Mouse (Mus musculus): ENCODE data around the gene Rflnb. TPM values are rescaled to one million over a fixed set of nuclear protein-coding genes. Genes with fewer than 3 reads are reported as not detected.

Gene Rflnb
- polyA plus RNA-seq (2015; fragmentation: Nextera tagmentation; extraction: Ambion mirVana) = 55.6 and 56.7 TPM in 2 replicates

- H3K27ac ChIP-seq (replicated peaks) = peak within 1 kb of the TSS; percentile 90
Observed at GRCm38 (mm10) chr11:76027139-76028071, at the start of gene Rflnb. TSS of gene Rflnb (minus strand) at chr11:76027782.

GRCm38 (mm10) chr11:76077341-76077740 is 49.8 kb upstream of the Rflnb start:
- ATAC-seq (ENCODE audit: insufficient number of reproducible peaks, low FRiP score, low TSS enrichment, low read depth) = no peak
- Histone ChIP-seq H3K9ac (no peak overlapping the region), H3K4me1 (peaks cover 19% of the 10 kb centered on the region), H3K4me3 (replicated peaks) (no peak overlapping the region), H3K36me3 (peaks cover 45% of the 10 kb centered on the region), H3K27me3 (no peaks in the 10 kb centered on the region), H3K9me3 (replicated peaks) (no peaks in the 10 kb centered on the region), H3K4me2 (replicated peaks) (no peak overlapping the region), H3K27ac (replicated peaks) (no peak overlapping the region)
- 89% methylated on average over 6 of the region's 6 CpGs for WGBS

More at GRCm38 (mm10) chr11:76027139-76028071, at the start of gene Rflnb:
- Histone ChIP-seq H3K4me1 (peaks cover 37% of the 10 kb centered on the region), H3K36me3 (peaks cover 17% of the 10 kb centered on the region), H3K9me3 (replicated peaks) (no peaks in the 10 kb centered on the region), H3K27me3 (no peaks in the 10 kb centered on the region), H3K4me2 (replicated peaks) (peak within 1 kb of the TSS; percentile 82), H3K4me3 (replicated peaks) (peak within 1 kb of the TSS; percentile 79), H3K9ac (peak within 1 kb of the TSS; percentile 75)
- under 1% methylated on average over 110 of the region's 112 CpGs for WGBS
- peak; percentile 90 for ATAC-seq (ENCODE audit: insufficient number of reproducible peaks, low FRiP score, low TSS enrichment, low read depth)

GRCm38 (mm10) chr11:76074296-76075093 is 46.9 kb upstream of the Rflnb start:
- H3K4me3 ChIP-seq (replicated peaks) = no peak overlapping the region
- no peaks in the 10 kb centered on the region for H3K9me3 ChIP-seq (replicated peaks)
- H3K4me1 ChIP-seq = peaks cover 19% of the 10 kb centered on the region
- peak overlapping the region; percentile 44; the same call in 1 of the 2 replicates for H3K27ac ChIP-seq (replicated peaks)
- no peaks in the 10 kb centered on the region for H3K27me3 ChIP-seq
- WGBS = 35% methylated on average over 11 of the region's 11 CpGs
- no peak overlapping the region for H3K9ac ChIP-seq
- peak; percentile 64 for ATAC-seq (ENCODE audit: insufficient number of reproducible peaks, low FRiP score, low TSS enrichment, low read depth)
- peaks cover 18% of the 10 kb centered on the region for H3K36me3 ChIP-seq
- H3K4me2 ChIP-seq (replicated peaks) = no peak overlapping the region

- H3K27ac ChIP-seq (replicated peaks) = no peak overlapping the region
- peaks cover 3% of the 10 kb centered on the region; the same call in 1 of the 2 replicates for H3K36me3 ChIP-seq
- 85% methylated on average over 6 of the region's 6 CpGs for whole genome bisulfite sequencing
- H3K4me1 ChIP-seq = peaks cover 10% of the 10 kb centered on the region
- no peak overlapping the region for H3K4me2 ChIP-seq (replicated peaks)
- no peaks in the 10 kb centered on the region for H3K27me3 ChIP-seq
- ATAC-seq (ENCODE audit: insufficient number of reproducible peaks, low FRiP score, low TSS enrichment, low read depth) = no peak
- no peak overlapping the region for H3K4me3 ChIP-seq (replicated peaks)
- H3K9ac ChIP-seq = no peak overlapping the region
- no peaks in the 10 kb centered on the region for H3K9me3 ChIP-seq (replicated peaks)
Observed at GRCm38 (mm10) chr11:76069816-76070215, 42.2 kb upstream of the Rflnb start.

- H3K4me2 ChIP-seq (replicated peaks) = no peak overlapping the region
- H3K27me3 ChIP-seq = no peaks in the 10 kb centered on the region
- H3K27ac ChIP-seq (replicated peaks) = no peak overlapping the region
- WGBS = 81% methylated on average over 15 of the region's 15 CpGs
- H3K9ac ChIP-seq = no peak overlapping the region
- H3K4me3 ChIP-seq (replicated peaks) = no peak overlapping the region
- ATAC-seq (ENCODE audit: insufficient number of reproducible peaks, low FRiP score, low TSS enrichment, low read depth) = no peak
- no peaks in the 10 kb centered on the region for H3K4me1 ChIP-seq
- peaks cover 9% of the 10 kb centered on the region; the same call in 1 of the 2 replicates for H3K36me3 ChIP-seq
- H3K9me3 ChIP-seq (replicated peaks) = no peaks in the 10 kb centered on the region
Observed at GRCm38 (mm10) chr11:76066563-76067156, 39.1 kb upstream of the Rflnb start.

GRCm38 (mm10) chr11:76065521-76066095 is 38.0 kb upstream of the Rflnb start:
- H3K27me3 ChIP-seq = no peaks in the 10 kb centered on the region
- 63% methylated on average over 9 of the region's 9 CpGs for WGBS
- H3K27ac ChIP-seq (replicated peaks) = no peak overlapping the region
- no peak overlapping the region for H3K9ac ChIP-seq
- H3K4me2 ChIP-seq (replicated peaks) = no peak overlapping the region
- no peak overlapping the region for H3K4me3 ChIP-seq (replicated peaks)
- H3K36me3 ChIP-seq = peaks cover 9% of the 10 kb centered on the region; the same call in 1 of the 2 replicates
- no peak for ATAC-seq (ENCODE audit: insufficient number of reproducible peaks, low FRiP score, low TSS enrichment, low read depth)
- H3K9me3 ChIP-seq (replicated peaks) = no peaks in the 10 kb centered on the region
- H3K4me1 ChIP-seq = peaks cover 3% of the 10 kb centered on the region; the same call in 1 of the 2 replicates

GRCm38 (mm10) chr11:76064411-76064810 is 36.8 kb upstream of the Rflnb start:
- Histone ChIP-seq H3K36me3 (peaks cover 9% of the 10 kb centered on the region; the same call in 1 of the 2 replicates), H3K4me3 (replicated peaks) (no peak overlapping the region), H3K27ac (replicated peaks) (no peak overlapping the region), H3K4me1 (peaks cover 15% of the 10 kb centered on the region; the same call in 1 of the 2 replicates), H3K27me3 (no peaks in the 10 kb centered on the region), H3K4me2 (replicated peaks) (no peak overlapping the region), H3K9me3 (replicated peaks) (no peaks in the 10 kb centered on the region), H3K9ac (no peak overlapping the region)
- 82% methylated on average over 7 of the region's 7 CpGs for WGBS
- ATAC-seq (ENCODE audit: insufficient number of reproducible peaks, low FRiP score, low TSS enrichment, low read depth) = no peak

- peaks cover 16% of the 10 kb centered on the region; the same call in 1 of the 2 replicates for H3K4me1 ChIP-seq
- H3K9me3 ChIP-seq (replicated peaks) = no peaks in the 10 kb centered on the region
- H3K27me3 ChIP-seq = no peaks in the 10 kb centered on the region
- peaks cover 9% of the 10 kb centered on the region; the same call in 1 of the 2 replicates for H3K36me3 ChIP-seq
- no peak overlapping the region for H3K27ac ChIP-seq (replicated peaks)
- WGBS = 70% methylated on average over 2 of the region's 2 CpGs
- H3K4me3 ChIP-seq (replicated peaks) = no peak overlapping the region
- no peak overlapping the region for H3K9ac ChIP-seq
- ATAC-seq (ENCODE audit: insufficient number of reproducible peaks, low FRiP score, low TSS enrichment, low read depth) = no peak
- no peak overlapping the region for H3K4me2 ChIP-seq (replicated peaks)
Observed at GRCm38 (mm10) chr11:76060906-76061305, 33.3 kb upstream of the Rflnb start.

- H3K4me1 ChIP-seq = peaks cover 16% of the 10 kb centered on the region; the same call in 1 of the 2 replicates
- no peak overlapping the region for H3K9ac ChIP-seq
- no peak for ATAC-seq (ENCODE audit: insufficient number of reproducible peaks, low FRiP score, low TSS enrichment, low read depth)
- no peak overlapping the region for H3K4me3 ChIP-seq (replicated peaks)
- no peak overlapping the region for H3K4me2 ChIP-seq (replicated peaks)
- peak overlapping the region; percentile 35; the same call in 1 of the 2 replicates for H3K27ac ChIP-seq (replicated peaks)
- no peaks in the 10 kb centered on the region for H3K27me3 ChIP-seq
- 0 out of 2 replicates have a peak, but pooled peaks cover 9% of the 10 kb centered on the region for H3K36me3 ChIP-seq
- 33% methylated on average over 7 of the region's 7 CpGs for WGBS
- no peaks in the 10 kb centered on the region for H3K9me3 ChIP-seq (replicated peaks)
Observed at GRCm38 (mm10) chr11:76059971-76060370, 32.4 kb upstream of the Rflnb start.

- 37% methylated on average over 3 of the region's 3 CpGs for WGBS
- H3K4me1 ChIP-seq = peaks cover 19% of the 10 kb centered on the region; the same call in 1 of the 2 replicates
- H3K4me2 ChIP-seq (replicated peaks) = no peak overlapping the region
- H3K27ac ChIP-seq (replicated peaks) = no peak overlapping the region
- H3K4me3 ChIP-seq (replicated peaks) = no peak overlapping the region
- no peak for ATAC-seq (ENCODE audit: insufficient number of reproducible peaks, low FRiP score, low TSS enrichment, low read depth)
- no peaks in the 10 kb centered on the region for H3K27me3 ChIP-seq
- no peaks in the 10 kb centered on the region for H3K9me3 ChIP-seq (replicated peaks)
- H3K36me3 ChIP-seq = 0 out of 2 replicates have a peak, but pooled peaks cover 3% of the 10 kb centered on the region
- H3K9ac ChIP-seq = no peak overlapping the region
Observed at GRCm38 (mm10) chr11:76056487-76056886, 28.9 kb upstream of the Rflnb start.

All from embryonic facial prominence, embryonic 15.5 days (tissue).